Mouse (Mus musculus) heart, postnatal 0 days (tissue): ENCODE measurements around the gene Galk1. TPM values are rescaled to one million over a fixed set of nuclear protein-coding genes. Genes with fewer than 3 reads are reported as not detected.

Source experiments
- ATAC-seq: fragments of 200-750 bp; cut with Nextera tagmentation; 2 replicates; pipeline ENCODE4 v1.8.0; 2017; ENCODE audit warnings: low read depth, moderate number of reproducible peaks, moderate library complexity; ENCODE audit not compliant: insufficient read depth
- DNase-seq: peaks from one replicate; pipeline ENCODE4 v3.0.0-alpha.2; 2016; ENCODE audit warnings: low spot score
- H3K27ac ChIP-seq: fragments of 300-500 bp; sonication (generic); 2 replicates; pipeline ENCODE4 v1.5.1; 2014; ENCODE audit warnings: low read depth, mild to moderate bottlenecking
- H3K27me3 ChIP-seq: fragments of 300-500 bp; sonication (generic); 2 replicates; pipeline ENCODE4 v1.6.1; 2014; ENCODE audit warnings: low read length, mixed read lengths; ENCODE audit not compliant: control insufficient read depth, insufficient read depth
- H3K36me3 ChIP-seq: fragments of 300-500 bp; sonication (generic); replicated peaks from 2 replicates; pipeline ENCODE4 v1.6.1; 2014; ENCODE audit warnings: low read length, mixed read lengths; ENCODE audit not compliant: control insufficient read depth, insufficient read depth
- H3K4me1 ChIP-seq: fragments of 300-500 bp; sonication (generic); 2 replicates; pipeline ENCODE4 v1.6.1; 2014; ENCODE audit warnings: antibody characterized with exemption; ENCODE audit not compliant: control insufficient read depth, insufficient read depth
- H3K4me2 ChIP-seq: fragments of 300-500 bp; sonication (generic); 2 replicates; pipeline ENCODE4 v1.6.1; 2014; ENCODE audit warnings: low read depth, mild to moderate bottlenecking, low read length, moderate library complexity
- H3K4me3 ChIP-seq: fragments of 300-500 bp; sonication (generic); 2 replicates; pipeline ENCODE4 v1.5.1; 2014; ENCODE audit warnings: low read depth, low read length
- H3K9ac ChIP-seq: fragments of 300-500 bp; sonication (generic); replicated peaks from 2 replicates; pipeline ENCODE4 v1.6.1; 2014; ENCODE audit warnings: low read depth, low read length, mixed read lengths
- H3K9me3 ChIP-seq: fragments of 300-500 bp; sonication (generic); replicated peaks from 2 replicates; pipeline ENCODE4 v1.6.1; 2016; ENCODE audit warnings: low read length; ENCODE audit not compliant: control insufficient read depth
- CTCF ChIP-seq: IDR thresholded peaks from 2 replicates; pipeline ENCODE4 v1.5.1; 2016; ENCODE audit warnings: antibody characterized with exemption, control low read depth, low read depth
- EP300 ChIP-seq: IDR thresholded peaks from 2 replicates; pipeline ENCODE4 v1.6.1; 2016; ENCODE audit warnings: antibody characterized with exemption, low read depth
- WGBS: fragments of 180-500 bp; shearing (Covaris S2); extraction: QIAGEN DNeasy Blood & Tissue Kit; methylation state at CpG from one replicate; pipeline ENCODE4 v1.1.7; 2014; 5-methylcytosine and 5-hydroxymethylcytosine counted together
- polyA plus RNA-seq: library from polyadenylated mRNA; unstranded; fragments of >200 nt; fragmentation: Nextera tagmentation; extraction: Ambion mirVana; gene quantifications from 2 replicates; pipeline ENCODE4 v1.2.1, GENCODE M21; 2015
- total RNA-seq: library from RNA; depleted of rRNA; stranded (reverse); fragments of >200 nt; gene quantifications from 2 replicates; pipeline ENCODE4 v1.2.3, GENCODE M21; 2014; ENCODE audit warnings: low replicate concordance

Gene Galk1
- total and polyA plus RNA-seq, 2 experiments from 2014 or later: 88.4 to 98.3 TPM

- Histone ChIP-seq H3K4me1 (peaks cover 9% of the 10 kb centered on the region), H3K9me3 (no peaks in the 10 kb centered on the region), H3K27me3 (peaks cover 41% of the 10 kb centered on the region), H3K9ac (0 out of 2 replicates have a peak overlapping the region, but pooled peaks have one; percentile 17), H3K4me2 (peak overlapping the region; percentile 81), H3K36me3 (no peaks in the 10 kb centered on the region), H3K4me3 (peak overlapping the region; percentile 51), H3K27ac (no peak overlapping the region)
- TF ChIP-seq CTCF (no peak), EP300 (no peak)
- ATAC-seq (no peak), DNase-seq (no peak)
- WGBS: 8% methylated on average over 18 of the region's 18 CpGs
Measured at GRCm38 (mm10) chr11:115975083-115975420, 37.5 kb downstream of the Galk1 start.

DNA sequence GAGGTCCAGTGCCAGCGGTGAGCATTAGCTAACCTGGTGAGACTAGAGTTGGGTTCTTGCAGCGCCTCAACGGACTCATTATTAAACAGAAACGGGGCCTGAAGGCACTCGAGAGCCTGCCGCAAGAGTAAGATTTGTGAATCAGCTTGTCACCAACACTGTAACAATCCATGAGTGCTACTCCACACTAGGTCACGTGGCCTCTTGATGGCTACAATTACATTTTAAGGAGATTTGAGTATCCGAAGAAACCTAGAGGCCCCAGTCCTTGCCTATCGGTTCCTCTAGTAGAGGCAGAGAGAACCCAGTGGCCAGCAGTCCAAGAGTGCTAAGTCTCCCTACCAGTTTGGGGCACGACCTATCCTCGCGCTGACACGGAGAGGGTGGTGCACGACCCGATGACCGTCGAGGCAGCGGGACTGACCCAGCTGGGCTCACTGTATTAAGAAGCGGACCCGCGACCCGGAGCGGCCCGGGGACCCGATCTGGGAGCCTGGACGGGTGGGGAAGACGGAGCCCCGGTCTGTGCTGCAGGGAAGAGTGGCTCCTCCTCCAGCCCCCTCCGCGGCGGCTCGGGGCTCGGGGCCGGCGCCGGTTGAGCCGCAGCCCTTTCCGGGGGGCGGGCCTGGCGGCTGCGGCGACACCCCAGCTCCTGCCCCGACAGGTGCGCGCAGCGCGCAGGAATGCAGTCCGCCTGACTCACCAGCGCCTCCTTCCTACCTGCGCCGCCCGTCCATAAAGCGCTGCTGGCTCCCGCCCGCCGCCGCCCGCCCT is 38.0 kb downstream of the Galk1 start, which contains the start of gene Itgb4:
Itgb4 (plus strand) TSS at position 401 of the 774 bp plus-strand sequence.
- 0 out of 2 replicates have a peak within 1 kb of the TSS, but pooled peaks have one; percentile 17 for H3K9ac ChIP-seq
- H3K4me1 ChIP-seq: peaks cover 9% of the 10 kb centered on the region
- ATAC-seq (peak; percentile 51; the same call in 1 of the 2 replicates), DNase-seq (no peak)
- no peaks in the 10 kb centered on the region for H3K9me3 ChIP-seq
- WGBS: 16% methylated on average over 33 of the region's 58 CpGs
- peaks cover 41% of the 10 kb centered on the region for H3K27me3 ChIP-seq
- peak within 1 kb of the TSS; percentile 81 for H3K4me2 ChIP-seq
- no peak within 1 kb of the TSS for H3K27ac ChIP-seq
- TF ChIP-seq EP300 (no peak), CTCF (no peak)
- no peaks in the 10 kb centered on the region for H3K36me3 ChIP-seq
- peak within 1 kb of the TSS; percentile 51 for H3K4me3 ChIP-seq

DNA sequence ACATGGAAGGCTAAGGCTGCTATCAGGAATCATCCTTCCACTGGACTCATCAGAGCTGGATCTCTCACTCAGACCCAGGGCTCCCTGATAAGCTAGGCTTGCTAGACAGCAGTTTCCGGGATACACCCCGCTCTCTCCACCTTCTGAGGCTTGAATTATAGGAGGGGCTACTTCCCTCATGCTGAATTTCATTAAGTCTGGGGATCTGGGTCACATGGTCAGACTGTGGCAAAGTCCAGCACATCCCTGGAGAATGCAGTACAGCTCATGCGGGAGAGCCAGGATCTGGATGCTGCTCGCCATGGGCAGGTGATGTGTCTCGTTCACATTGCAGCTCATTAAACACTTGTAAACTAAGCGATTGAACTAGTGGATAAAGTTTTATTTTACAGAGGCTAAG is 41.5 kb downstream of the Galk1 start:
- peaks cover 9% of the 10 kb centered on the region; the same call in 1 of the 2 replicates for H3K36me3 ChIP-seq
- H3K4me1 ChIP-seq: peaks cover 9% of the 10 kb centered on the region
- peaks cover 24% of the 10 kb centered on the region for H3K27me3 ChIP-seq
- no peak overlapping the region for H3K9ac ChIP-seq
- no peak overlapping the region for H3K4me2 ChIP-seq
- 65% methylated on average over 6 of the region's 6 CpGs for WGBS
- TF ChIP-seq CTCF (no peak), EP300 (no peak)
- H3K27ac ChIP-seq: no peak overlapping the region
- H3K9me3 ChIP-seq: no peaks in the 10 kb centered on the region
- no peak for ATAC-seq
- no peak for DNase-seq
- H3K4me3 ChIP-seq: no peak overlapping the region

- WGBS: 65% methylated on average over 15 of the region's 15 CpGs
- Histone ChIP-seq H3K4me3 (no peak overlapping the region), H3K36me3 (peaks cover 12% of the 10 kb centered on the region), H3K4me1 (peaks cover 9% of the 10 kb centered on the region), H3K9me3 (no peaks in the 10 kb centered on the region), H3K27ac (no peak overlapping the region), H3K27me3 (peaks cover 16% of the 10 kb centered on the region), H3K4me2 (no peak overlapping the region), H3K9ac (no peak overlapping the region)
- TF ChIP-seq EP300 (no peak), CTCF (no peak)
- DNase-seq (no peak), ATAC-seq (no peak)
Measured at GRCm38 (mm10) chr11:115970006-115970673, 42.4 kb downstream of the Galk1 start.

GRCm38 (mm10) chr11:115968731-115969405 is 43.7 kb downstream of the Galk1 start:
- H3K27ac ChIP-seq: no peak overlapping the region
- no peak for DNase-seq

More at GRCm38 (mm10) chr11:115968731-115969405, 43.7 kb downstream of the Galk1 start:
- no peak for ATAC-seq
- peaks cover 24% of the 10 kb centered on the region for H3K36me3 ChIP-seq
- no peak overlapping the region for H3K4me2 ChIP-seq
- peaks cover 3% of the 10 kb centered on the region for H3K27me3 ChIP-seq
- TF ChIP-seq CTCF (no peak), EP300 (no peak)
- no peaks in the 10 kb centered on the region for H3K4me1 ChIP-seq
- no peak overlapping the region for H3K9ac ChIP-seq
- WGBS: 38% methylated on average over 5 of the region's 5 CpGs
- H3K9me3 ChIP-seq: no peaks in the 10 kb centered on the region
- H3K4me3 ChIP-seq: no peak overlapping the region
